19 mouse cellular contexts compared by ENCODE assay signal in the genomic region with DNA sequence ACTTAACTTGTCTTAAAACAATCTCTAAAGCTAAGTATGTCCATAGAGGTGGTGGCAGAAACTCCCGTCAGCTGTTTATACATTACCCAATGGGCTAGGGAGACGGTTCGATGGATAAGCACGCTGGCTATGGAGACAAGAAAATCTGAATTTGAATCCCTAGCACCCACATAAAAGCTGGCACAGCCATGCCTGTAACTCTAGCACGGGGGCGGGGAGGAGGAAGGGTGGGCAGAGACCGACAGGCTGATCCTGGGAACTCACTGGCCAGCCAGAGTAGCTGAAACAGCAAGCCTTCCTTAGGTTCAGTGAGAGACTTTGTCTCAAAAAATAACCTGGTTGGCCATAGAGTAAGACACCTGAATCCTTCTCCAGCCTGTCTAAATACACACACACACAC. TPM values are rescaled to one million over a fixed set of nuclear protein-coding genes. Genes with fewer than 3 reads are reported as not detected.
DNase-seq lines count a peak whose midpoint lies in the region; ATAC-seq and TF ChIP-seq lines count a peak whose summit lies in the region.
"Had no signal": no experiment of that assay in that cellular context is flagged by ENCODE, and none has a peak within 500 bp of the region (broad histone marks: within the 10 kb centered on the region; RNA-seq: fewer than 3 reads in every experiment).

No protein-coding gene starts in this region.

- no peak for ATAC-seq in forebrain, embryonic 14.5 days
- ATAC-seq: midbrain, embryonic 13.5 days had no signal

- H3K4me1 ChIP-seq in olfactory bulb, adult 2 months (ENCODE audit: control insufficient read depth, insufficient read depth, low read length): peaks cover 21% of the 10 kb centered on the region
- no peaks in the 10 kb centered on the region for H3K4me1 ChIP-seq in forebrain, embryonic 14.5 days (ENCODE audit: control insufficient read depth, insufficient read depth, low read length)
- H3K4me1 ChIP-seq: liver, embryonic 15.5 days; midbrain, embryonic 13.5 days had no signal

- DNase-seq in layer of hippocampus, adult 11-12 months (ENCODE audit: low spot score): peak; percentile 18
- no peak for DNase-seq in layer of hippocampus, postnatal 25 days (ENCODE audit: extremely low spot score in 1 of 2, low spot score in 1 of 2)
- peak; percentile 67 for DNase-seq in right cerebral cortex, adult 18-20 months
- DNase-seq in right cerebral cortex, postnatal 4 days: no peak
- no peak for DNase-seq in forebrain, embryonic 14.5 days (ENCODE audit: low spot score)
- DNase-seq in kidney, adult 8-10 months: no peak
- DNase-seq: adrenal gland, postnatal 25 days; cerebellum, adult 8-10 months; kidney, adult 18-20 months had no signal

- H3K4me2 ChIP-seq in forebrain, embryonic 14.5 days (ENCODE audit: low read length): no peak overlapping the region
- H3K4me2 ChIP-seq: heart, embryonic 11.5 days; hindbrain, embryonic 12.5 days; limb, embryonic 15.5 days; liver, embryonic 15.5 days; midbrain, embryonic 13.5 days had no signal

- peak overlapping the region; percentile 54; the same call in 1 of the 2 replicates for H3K27ac ChIP-seq in olfactory bulb, adult 2 months (ENCODE audit: insufficient read depth, low read depth, low read length)
- no peak overlapping the region for H3K27ac ChIP-seq in forebrain, embryonic 14.5 days (ENCODE audit: low read depth, low read length)
- H3K27ac ChIP-seq: forebrain, embryonic 10.5 days; hindbrain, embryonic 12.5 days; limb, embryonic 15.5 days; liver, embryonic 15.5 days; midbrain, embryonic 13.5 days had no signal

- no peaks in the 10 kb centered on the region for H3K27me3 ChIP-seq in forebrain, embryonic 14.5 days (replicated peaks; ENCODE audit: control insufficient read depth, insufficient read depth, low read length)
- H3K27me3 ChIP-seq: CH12.LX; midbrain, embryonic 13.5 days had no signal

- no peaks in the 10 kb centered on the region for H3K9me3 ChIP-seq in forebrain, embryonic 14.5 days (replicated peaks; ENCODE audit: control insufficient read depth, low read length)
- H3K9me3 ChIP-seq: forebrain, embryonic 10.5 days; hindbrain, embryonic 12.5 days; limb, embryonic 15.5 days; liver, embryonic 15.5 days; midbrain, embryonic 13.5 days had no signal

- no peak overlapping the region for H3K9ac ChIP-seq in forebrain, embryonic 14.5 days (ENCODE audit: low read length)
- H3K9ac ChIP-seq: hindbrain, embryonic 12.5 days; limb, embryonic 15.5 days; liver, embryonic 15.5 days; midbrain, embryonic 13.5 days had no signal

- no peak for TF ChIP-seq POLR2A in olfactory bulb, adult 2 months (IDR thresholded peaks at IDR 0.05; ENCODE audit: insufficient read depth, low read depth, low read length)

- 61% methylated on average over 7 of the region's 7 CpGs for WGBS in olfactory bulb, adult 2 months
- WGBS in forebrain, embryonic 14.5 days: 67% methylated on average over 7 of the region's 7 CpGs

- TF ChIP-seq CTCF in olfactory bulb, adult 2 months (IDR thresholded peaks at IDR 0.05; ENCODE audit: insufficient read depth, low read depth, low read length): no peak

- no peak overlapping the region for H3K4me3 ChIP-seq in olfactory bulb, adult 2 months (ENCODE audit: insufficient read depth, low read depth, low read length)
- H3K4me3 ChIP-seq in forebrain, embryonic 14.5 days (ENCODE audit: low read depth, low read length): no peak overlapping the region
- H3K4me3 ChIP-seq: forebrain, embryonic 10.5 days; hindbrain, embryonic 12.5 days; limb, embryonic 15.5 days; liver, embryonic 15.5 days; midbrain, embryonic 13.5 days; myocyte had no signal

- no peaks in the 10 kb centered on the region for H3K36me3 ChIP-seq in forebrain, embryonic 14.5 days (ENCODE audit: control insufficient read depth, insufficient read depth, low read length)
- H3K36me3 ChIP-seq: forebrain, embryonic 10.5 days; hindbrain, embryonic 12.5 days; limb, embryonic 15.5 days; liver, embryonic 15.5 days; midbrain, embryonic 13.5 days had no signal

RNA-seq across cellular contexts. Expression of a gene that starts 21.9 kb away (rescaled TPM):
- total RNA-seq in layer of hippocampus, postnatal 25 days (2021): 10 to 100 TPM; 19.4 to 20.2 TPM
- polyA plus RNA-seq in olfactory bulb, adult 2 months (2012; ENCODE audit: insufficient read depth, insufficient read length, low replicate concordance, missing spikeins): not detected in 2 replicates
- 12.3 and 14.9 TPM in 2 replicates for polyA plus RNA-seq in forebrain, embryonic 14.5 days (2014; fragmentation: Nextera tagmentation; extraction: Ambion mirVana)

RNA-seq across cellular contexts. Expression of a gene that starts 33.8 kb away (rescaled TPM):
- total RNA-seq in layer of hippocampus, postnatal 25 days (2021): 10 to 100 TPM; 35.9 to 53.8 TPM
- polyA plus RNA-seq in olfactory bulb, adult 2 months (2012; ENCODE audit: insufficient read depth, insufficient read length, low replicate concordance, missing spikeins): 140 TPM in 1 of 2 replicates, not detected in the other
- polyA plus RNA-seq in forebrain, embryonic 14.5 days (2014; fragmentation: Nextera tagmentation; extraction: Ambion mirVana): 4.3 and 5.9 TPM in 2 replicates
- total RNA-seq: MEL had no signal
- polyA plus RNA-seq: myocyte had no signal

Comparison
In these comparisons a context has a peak if more than half of its experiments do, and no peak if none do; other contexts are left out.
1. DNase-seq: peak in layer of hippocampus, adult 11-12 months (single experiment) and right cerebral cortex, adult 18-20 months (single experiment); none in layer of hippocampus, postnatal 25 days (0 of 2), right cerebral cortex, postnatal 4 days (single experiment), forebrain, embryonic 14.5 days (single experiment) and kidney, adult 8-10 months (0 of 2).
2. RNA of a gene that starts 33.8 kb away (polyA plus RNA-seq): 140 TPM in olfactory bulb, adult 2 months; 4.3 to 5.9 TPM in forebrain, embryonic 14.5 days; every median in the first group is over 10 times any median in the second.